Mouse (Mus musculus) T-helper 17 cell (primary cell): ENCODE measurements around the gene Esyt3.

Experiments used
- in situ Hi-C, 2 experiments: fragments of 300-600 bp; cut with MboI, MseI; formaldehyde crosslinking; loops; 1 replicate in 1 of 2; 2 replicates in 1 of 2; pipeline ENCODE4 v1.15.1; 2025; ENCODE audit warnings: high pct_unique_total_duplicates in 2 of 2

Gene Esyt3

DNA sequence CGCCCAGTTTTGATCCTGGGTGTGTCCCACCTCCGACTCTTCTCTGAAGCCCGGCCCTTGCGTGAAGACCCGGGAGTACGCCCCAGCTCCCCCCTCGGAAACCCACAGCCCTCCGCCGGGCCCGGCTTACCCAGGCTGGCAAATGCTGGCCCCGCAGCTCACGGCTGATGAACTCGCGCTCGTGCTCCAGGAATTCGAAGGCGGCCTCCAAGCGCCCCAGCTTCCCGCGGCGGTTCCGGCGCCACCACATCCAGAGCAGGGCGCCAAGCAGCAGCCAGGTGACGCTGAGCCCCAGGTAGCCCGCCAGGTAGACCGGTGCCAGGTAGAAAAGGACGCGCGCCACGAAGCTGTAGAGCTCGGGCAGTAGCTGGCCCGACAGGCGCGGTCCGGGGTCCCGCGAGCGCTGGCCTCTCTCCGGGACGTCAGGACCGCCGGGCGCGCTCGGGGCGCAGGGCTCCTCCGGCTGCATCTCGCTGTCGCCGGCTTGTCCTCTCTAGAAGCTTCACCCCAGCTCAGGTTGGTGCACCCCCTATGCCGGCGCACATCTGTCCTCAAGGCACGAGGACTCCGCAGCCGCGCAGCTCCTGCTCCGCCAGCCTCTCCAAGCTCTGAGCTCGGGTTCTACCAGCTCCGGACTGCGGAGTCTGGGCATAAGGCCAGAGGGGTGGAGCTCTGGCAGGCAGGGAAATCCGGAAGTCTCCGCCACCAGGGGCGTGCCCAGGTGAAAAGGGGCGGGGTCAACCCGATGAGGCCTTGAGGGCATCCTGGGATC, at the start of gene Esyt3:
TSS of gene Esyt3 (minus strand) at position 637 of the 772 bp plus-strand sequence.
- in situ Hi-C loops = no loop called here

DNA sequence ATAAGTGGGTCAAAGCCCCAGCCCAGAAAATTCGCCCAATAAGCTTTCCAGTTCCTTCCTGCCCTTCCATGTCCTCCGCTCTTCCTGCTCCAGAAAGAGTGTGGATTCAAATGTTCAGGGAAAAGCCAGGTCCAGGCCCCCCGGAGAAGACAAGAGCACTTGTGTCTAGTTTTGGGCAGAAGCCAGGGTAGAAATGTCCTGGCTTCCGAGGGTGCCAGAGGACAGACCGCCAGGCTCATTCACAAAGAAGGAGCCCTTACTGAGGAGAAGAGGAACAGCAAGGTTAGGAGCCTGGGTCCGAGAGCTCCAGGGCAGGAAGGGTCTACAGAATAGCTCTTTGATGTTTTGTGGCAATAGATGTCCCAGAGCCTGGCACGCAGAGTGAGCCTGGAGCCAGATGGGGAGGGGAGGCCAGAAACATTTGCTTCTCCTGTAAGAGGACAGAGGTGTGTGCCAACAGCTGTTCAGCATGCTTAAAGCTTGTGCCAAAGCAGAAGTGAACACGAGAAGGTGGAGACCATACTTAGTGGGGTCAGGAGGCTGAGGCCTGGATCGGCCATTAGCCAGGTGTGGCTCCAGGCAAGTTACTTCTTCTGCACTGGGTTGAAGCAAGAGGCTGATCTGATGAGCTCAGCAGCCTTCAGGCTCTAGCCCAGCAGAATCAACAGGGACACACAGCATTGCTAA, 43.1 kb upstream of the Esyt3 start:
- in situ Hi-C loops = no loop called here

DNA sequence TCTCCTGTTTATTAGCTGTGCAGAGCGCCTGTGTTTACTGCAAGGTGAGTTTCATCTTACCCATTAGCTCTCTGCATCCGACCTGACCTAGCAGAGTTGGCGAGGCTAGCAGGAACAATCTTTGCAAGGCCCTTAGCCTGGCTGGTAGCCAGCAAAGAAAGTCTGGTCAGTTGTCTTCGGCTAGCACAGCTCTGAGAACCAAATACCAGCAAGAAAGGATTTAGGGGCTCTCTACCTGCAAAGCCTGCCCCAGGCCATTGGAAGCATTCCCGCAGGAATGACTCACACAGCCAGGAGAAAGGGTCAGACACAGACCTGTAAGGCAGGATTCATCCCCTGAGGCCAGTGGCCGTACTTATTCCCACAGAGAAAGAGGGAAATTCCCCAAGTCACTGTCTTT, 42.4 kb upstream of the Esyt3 start:
- in situ Hi-C loops = no loop called here

DNA sequence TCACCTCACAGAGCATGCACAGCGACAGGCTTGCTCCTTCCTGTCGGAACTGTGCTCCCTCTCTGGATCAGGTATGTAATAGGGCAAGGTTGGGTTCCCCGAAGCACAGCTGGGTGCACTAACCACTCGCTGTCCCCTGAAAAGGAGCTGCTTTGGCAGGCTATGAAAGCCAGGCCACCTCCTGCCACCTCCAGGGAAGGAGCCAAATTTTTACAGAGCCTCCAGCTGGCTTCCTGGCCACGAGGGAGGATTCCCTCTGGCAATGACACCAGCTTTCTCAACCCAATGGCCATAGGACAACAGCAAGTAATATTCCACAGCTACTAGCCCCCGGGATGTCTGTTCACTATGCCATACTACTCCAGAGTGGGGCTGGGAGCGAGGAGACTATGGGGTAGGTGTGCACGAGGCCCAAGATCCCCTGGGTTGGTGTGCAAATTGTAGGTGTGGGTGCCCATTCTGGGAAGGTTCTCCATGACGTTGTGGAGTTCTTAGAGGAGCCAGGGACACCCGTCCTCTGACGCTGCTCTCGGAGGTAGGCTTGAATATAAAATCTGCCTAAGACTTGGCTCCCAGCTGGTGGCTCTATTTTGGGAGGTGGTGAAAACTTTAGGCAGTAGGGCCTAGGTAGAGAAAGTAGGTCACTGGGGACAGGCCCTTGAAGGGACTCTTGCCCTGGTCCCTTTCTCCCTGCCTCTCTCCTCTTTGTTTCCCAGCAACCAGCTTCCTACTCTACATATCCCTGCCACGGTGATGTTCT, 38.9 kb upstream of the Esyt3 start:
- in situ Hi-C loops = no loop called here

DNA sequence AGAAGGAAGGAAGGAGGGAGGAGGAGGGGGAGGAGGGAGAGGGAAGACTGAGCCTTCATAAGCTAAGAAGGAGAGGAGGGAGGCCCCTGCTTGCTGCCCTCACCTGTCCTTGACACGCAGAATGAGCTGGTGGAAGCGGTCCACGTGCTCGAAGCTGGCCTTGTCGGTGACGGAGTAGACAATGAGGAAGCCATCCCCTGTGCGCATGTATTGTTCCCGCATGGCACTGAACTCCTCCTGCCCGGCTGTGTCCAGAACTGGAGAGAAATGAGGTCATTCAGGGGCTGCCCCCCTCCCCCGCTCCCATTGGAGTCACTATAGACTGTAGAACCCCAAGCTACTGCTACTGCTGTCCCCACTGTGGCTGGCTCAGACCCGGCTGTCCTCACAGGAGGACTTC, 36.0 kb upstream of the Esyt3 start:
- in situ Hi-C loops = no loop called here

DNA sequence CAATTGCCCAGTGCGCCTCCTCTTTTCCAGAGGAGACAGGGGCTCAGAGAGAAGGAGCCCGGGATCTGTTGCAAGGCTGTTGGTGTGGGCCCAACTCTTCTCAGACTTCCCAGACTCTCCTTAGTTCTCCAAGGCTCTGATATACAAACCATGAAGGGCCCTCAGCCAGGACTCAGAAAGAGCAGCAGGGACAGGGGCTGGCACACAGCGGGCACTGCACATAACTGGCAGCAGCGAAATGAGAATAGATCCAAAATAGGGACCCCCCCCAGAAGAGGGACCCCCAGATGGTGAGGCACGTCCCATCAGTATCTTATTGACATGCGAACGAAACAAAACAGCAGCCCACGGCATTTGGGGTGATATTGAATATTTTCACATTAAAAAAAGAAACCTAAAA, 34.8 kb upstream of the Esyt3 start:
- in situ Hi-C loops = no loop called here

DNA sequence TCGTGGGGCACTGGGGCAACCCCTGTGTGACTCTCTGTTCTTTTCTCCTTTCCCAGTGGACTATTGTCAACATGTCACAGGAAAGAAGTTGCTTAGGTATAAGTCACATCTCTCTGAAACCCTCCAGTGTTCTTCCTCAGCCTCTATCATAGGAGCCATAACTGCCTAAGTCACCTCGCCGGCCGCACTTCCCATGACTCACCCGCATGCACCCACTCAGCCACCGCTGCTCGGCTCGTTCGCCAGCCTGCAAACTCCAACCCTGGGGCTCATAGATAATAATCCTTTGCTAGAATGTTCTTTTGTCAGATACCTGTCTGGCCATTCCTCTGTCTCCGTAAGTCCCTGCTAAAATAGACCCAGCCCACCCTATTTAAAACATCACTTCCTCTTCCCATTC, 33.2 kb upstream of the Esyt3 start:
- in situ Hi-C loops = no loop called here

DNA sequence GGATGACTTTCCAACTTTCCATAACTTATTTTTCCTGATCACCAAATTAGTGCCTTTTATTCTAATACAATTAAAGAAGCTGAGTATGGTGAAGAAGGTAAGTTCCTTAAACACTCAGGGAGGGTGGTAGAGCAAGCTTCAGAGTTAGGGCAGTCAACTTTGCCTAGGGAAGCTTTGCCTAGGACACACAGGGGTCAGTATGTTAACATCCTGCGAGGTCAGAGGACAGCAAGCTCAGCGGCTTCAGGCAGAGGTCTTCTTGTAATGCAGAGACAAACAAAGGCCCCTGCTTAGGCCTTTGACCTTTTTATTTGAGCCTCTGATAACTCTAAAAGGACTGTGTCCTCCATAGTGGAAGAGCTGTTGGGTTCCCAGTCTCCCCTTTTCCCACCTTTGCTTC, 32.4 kb upstream of the Esyt3 start:
- in situ Hi-C loops = no loop called here

DNA sequence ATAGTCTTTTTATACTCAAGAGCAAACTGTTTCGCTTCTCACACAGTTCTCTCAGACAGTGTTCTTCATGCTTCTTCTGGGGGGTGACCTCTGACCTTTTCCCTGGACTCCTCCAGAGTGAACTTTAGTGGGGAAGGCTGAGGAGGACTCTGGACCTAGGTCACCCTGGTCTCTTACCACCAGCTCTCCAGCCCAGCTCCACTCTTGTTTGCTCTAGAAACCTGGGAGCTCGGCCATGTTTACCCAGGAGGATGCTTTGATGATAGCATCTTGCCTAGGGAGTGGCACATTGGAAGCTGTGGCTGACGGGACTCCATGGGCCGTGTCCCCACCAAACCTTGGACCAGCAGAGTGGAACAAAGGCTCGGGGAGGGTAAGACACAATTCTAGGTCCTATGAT, 31.8 kb upstream of the Esyt3 start:
- in situ Hi-C loops = no loop called here

DNA sequence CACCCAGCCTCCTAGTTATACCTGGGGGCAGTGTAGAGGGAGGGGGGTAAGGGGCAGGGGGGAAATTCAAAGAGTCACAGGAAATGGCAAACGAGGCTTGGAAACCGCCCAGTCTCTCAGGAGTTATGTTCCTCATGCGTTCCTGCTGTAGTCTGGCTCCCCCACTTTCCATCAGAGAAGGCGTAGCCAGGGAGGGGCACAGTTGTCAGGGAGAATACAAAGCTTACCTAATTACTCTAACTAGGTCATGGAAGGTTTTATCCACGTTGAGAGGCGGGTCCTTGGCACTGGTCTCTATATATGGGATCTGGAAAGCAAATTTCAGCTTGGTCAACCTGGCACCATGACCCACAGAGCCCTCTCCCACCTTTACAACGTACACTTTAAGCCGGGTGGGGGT, 31.1 kb upstream of the Esyt3 start:
- in situ Hi-C loops = no loop called here

DNA sequence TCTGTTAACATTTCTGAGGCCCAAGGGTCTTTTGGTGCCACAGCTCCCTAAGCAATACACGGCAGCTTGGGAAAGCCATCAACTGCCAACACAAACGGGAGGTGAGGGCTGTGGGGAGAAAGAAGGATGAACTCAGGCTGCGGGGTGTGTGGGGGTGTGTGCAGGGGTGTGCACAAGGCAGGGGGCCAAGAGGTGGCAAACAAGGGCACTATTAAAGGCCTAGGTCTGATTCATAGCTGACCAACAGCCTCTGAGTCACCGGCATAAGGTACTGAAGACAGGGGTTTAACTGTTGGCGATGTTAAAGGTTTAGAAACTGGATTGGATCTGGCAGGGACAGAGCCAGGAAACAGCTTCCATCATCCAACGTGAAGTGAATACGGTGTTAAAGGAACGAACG, 30.5 kb upstream of the Esyt3 start:
- in situ Hi-C loops = no loop called here

DNA sequence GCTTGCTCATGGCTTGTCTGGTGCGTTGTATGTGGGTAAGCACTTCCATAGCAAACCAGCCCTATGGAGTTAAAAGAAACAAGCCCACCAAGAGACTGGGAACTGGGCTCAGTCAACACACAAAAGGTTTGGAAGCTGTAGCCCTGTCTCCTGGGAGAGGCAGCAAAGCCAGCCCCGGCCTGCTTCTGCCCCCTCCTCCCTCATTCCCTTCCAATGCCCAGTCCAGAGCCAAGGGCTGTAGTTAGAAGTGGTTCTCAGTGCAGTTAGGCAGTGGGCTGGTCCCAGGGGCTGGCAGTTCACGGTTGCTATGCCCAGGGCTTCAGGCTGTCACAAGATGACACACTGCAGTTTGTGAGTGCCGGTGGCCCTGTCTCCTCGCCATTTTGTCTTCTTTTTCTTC, 29.7 kb upstream of the Esyt3 start:
- in situ Hi-C loops = no loop called here

DNA sequence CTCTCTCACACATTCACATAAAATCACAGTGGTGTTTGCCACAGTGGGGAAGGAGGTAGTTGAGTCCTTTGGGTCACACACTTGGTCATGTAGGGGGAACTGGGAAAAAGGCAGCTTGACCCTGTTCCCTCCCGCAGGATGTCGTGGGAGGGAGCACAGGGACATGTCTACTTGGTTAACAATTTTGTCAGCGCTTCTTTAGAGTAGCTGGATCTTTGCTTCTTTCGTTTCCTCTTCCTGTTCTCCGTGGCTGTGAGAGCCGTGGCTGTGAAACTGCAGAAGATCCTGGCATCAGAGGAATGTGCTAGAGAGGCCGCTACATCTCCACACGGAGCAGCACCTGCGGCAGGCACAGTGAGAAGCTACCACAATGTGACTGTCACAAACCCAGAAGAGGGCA, 24.2 kb upstream of the Esyt3 start:
- in situ Hi-C loops = no loop called here

DNA sequence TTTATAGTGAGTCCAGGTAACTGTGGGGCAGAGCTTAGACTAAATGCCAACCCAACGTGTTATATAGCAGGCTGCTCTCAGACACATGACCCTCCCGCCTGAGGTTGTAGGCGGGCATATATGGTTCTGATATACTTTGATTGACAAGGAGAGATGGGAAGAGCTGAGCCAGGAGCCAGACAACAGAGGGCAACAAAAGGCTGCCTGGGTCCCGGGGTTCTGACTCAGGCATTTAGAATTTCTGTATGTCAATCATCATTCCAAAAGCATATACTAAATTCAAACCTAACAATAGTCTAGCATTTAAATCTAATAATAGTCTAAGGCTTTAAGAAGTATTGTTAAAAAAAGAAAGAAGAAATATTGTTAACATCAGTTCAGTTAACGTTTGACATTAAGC, 20.8 kb upstream of the Esyt3 start:
- in situ Hi-C loops = loop anchor here (5.0 kb wide), 1 partner anchor 317 kb away; no protein-coding TSS in a partner anchor

DNA sequence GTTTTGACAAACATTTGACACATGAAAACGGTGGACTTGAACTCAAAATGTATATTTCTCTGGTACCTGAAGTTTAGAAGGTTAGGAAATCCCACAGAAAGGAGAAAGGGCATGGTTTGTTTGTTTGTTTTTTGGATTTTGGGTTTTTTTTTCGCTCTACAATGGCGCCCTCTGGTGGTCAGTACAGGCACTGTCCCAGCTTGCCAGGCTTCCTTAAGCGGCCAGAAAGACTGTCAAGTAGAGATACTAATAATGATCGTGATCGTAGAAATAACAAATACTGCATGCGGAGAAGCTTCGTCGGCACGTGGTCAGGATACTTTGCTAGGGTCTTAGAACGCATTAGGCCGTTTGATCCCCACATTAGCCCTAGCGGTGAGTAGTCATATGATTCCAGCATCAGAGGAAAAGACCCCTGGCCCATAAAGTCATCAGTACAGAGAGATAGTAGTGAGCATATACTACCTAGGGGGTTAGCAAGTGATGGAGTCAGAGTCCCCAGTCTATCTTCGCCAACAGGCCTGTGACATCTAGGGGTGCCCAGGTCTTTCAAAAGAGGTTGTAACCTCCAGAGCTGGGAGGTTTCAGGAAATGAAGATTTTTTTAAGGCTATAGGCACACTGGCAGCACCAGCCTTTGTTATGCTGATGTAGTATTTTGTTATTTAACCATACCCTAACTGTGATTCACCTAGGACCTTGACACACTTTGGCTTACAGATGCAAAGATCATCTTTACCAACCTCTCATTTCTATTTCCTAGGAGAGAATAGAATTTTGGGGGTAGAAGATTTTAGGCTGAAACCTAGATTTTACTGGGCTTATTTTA, 18.4 kb upstream of the Esyt3 start:
- in situ Hi-C loops = loop anchor here (5.0 kb wide), 1 partner anchor 315 kb away; no protein-coding TSS in a partner anchor

DNA sequence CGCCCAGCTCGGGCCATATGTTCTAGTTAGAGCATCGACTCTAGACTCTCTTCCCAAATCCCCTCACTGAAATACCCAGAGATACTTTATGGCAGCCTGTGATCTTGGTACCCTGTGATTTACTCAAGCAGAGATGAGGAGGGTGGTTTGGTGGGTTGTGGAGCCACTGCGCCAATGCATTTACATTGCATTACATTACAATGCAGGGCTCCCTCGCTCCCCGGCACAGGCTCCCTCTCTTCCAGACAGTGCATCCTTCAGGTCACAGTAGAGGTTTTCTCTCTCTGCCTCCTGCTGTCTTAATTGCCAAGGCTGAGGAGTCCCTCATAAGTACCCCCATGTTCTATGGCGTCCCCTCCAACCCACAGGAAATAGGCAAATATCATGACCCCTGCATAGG, 10.1 kb upstream of the Esyt3 start:
- in situ Hi-C loops = loop anchor here in 1 of 2 experiments (10.0 kb wide), 1 partner anchor 686 kb away; no protein-coding TSS in a partner anchor

DNA sequence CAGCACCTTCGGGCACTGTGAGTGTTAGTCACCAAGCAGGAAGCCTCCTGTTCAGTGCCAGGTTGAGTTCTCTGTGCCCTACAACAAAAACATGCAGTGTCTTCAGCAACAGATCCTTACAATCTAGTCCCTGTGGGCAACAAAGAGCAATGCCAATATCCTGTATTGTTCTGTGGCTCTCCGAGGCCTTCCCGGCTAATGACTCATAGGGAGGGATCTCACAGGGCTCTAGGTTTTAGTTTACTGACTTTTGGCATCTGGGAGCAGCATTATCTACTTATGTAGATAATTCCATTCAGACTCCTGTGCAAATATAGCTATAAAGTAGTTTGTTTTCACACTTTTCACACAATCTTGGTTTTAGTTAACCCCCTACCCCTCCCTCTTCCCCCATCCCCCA, 7.5 kb upstream of the Esyt3 start:
- in situ Hi-C loops = loop anchor here in 1 of 2 experiments (10.0 kb wide), 1 partner anchor 689 kb away; no protein-coding TSS in a partner anchor

DNA sequence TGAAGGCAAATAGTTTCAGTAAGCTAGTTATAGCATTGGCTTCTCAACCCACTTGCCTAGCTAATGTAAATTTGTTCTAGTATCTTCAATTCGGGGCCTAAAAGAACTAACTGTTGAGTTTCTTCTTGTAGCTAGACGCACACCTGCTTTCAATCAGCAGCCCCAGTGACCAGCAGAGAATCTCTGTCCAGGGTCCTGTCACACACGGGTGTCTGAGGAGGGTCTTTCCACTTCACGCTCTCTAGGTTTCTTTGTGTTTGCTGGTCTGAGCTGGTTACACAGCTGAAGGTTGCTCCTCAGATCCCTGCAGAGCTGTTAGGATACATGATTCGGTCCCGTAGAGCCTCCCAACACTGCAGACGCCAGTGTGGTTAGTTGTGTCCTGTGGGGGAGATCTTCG, 4.7 kb upstream of the Esyt3 start:
- in situ Hi-C loops = loop anchor here in 1 of 2 experiments (10.0 kb wide), 1 partner anchor 692 kb away; no protein-coding TSS in a partner anchor

DNA sequence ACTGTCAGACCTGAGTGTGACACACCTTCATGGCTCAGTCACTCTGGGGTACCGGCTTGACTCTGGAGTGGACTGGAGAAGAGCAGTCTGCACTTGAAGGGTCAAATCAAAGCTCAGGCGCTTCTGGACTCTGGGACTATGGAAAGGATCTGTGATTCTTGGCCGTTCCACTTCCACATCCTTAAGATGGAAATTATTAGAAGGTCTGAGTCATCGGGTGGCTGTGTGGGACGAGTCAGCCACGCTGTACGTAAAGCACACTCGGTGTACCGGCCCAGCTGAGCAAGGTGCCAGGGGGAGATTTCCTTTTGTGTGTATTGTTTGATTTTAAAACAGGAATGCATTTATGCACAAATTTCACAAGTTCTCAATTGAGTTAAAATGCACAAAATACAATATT, 3.6 kb upstream of the Esyt3 start:
- in situ Hi-C loops = loop anchor here in 1 of 2 experiments (10.0 kb wide), 1 partner anchor 693 kb away; no protein-coding TSS in a partner anchor

DNA sequence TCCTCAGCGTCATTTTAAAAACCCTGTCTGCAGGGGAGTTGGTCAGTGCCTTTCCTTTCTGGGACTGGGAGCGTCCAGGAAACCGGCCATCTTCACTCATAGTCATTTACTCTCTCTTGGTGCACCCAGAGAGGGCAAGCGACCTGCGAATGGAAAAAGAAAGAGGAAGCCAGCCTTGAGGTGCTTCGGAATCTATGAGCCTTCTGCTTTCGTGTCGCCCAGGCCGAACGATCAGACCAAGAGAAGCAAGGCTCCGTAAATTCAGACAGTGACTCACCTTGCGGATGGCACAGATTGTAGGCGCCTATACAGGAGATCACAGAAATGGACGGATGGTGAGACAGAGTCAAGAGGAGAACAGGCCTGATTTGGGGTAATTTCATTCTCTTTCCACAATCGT, 655 bp upstream of the Esyt3 start:
- in situ Hi-C loops = no loop called here

DNA sequence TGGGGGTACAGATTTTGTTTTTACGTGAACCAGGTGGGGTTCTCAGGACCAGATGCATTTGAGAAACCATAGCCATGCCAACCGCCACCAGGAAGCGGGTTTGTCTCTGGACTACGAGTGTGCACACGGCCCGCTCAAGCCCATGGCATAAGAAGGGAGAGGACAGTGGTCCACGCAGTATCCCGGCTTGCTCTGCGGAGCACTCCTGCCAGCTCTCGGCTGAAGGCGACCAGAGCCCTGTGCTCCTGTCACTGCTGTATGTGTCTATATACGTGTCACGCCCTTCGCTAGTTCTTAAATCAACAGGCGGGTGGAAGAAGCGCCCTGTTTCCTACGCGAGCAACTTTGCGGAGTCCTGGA, 816 bp downstream of the Esyt3 start:
- in situ Hi-C loops = no loop called here
